Mouse (Mus musculus) intestine, embryonic 15.5 days (tissue): Measurements from ENCODE around the gene Gm21964. TPM values are rescaled to one million over a fixed set of nuclear protein-coding genes. Genes with fewer than 3 reads are reported as not detected.

Experiments
- ATAC-seq: fragments of 200-750 bp; cut with Nextera tagmentation; 2 replicates; pipeline ENCODE4 v1.8.0; 2017; ENCODE audit warnings: moderate TSS enrichment, moderate library complexity
- H3K27ac ChIP-seq: fragments of 300-500 bp; sonication (generic); 2 replicates; pipeline ENCODE4 v1.5.1; 2015; ENCODE audit warnings: mild to moderate bottlenecking, inconsistent platforms
- H3K27me3 ChIP-seq: fragments of 300-500 bp; sonication (generic); replicated peaks from 2 replicates; pipeline ENCODE4 v1.6.1; 2015; ENCODE audit warnings: inconsistent platforms
- H3K36me3 ChIP-seq: fragments of 300-500 bp; sonication (generic); 2 replicates; pipeline ENCODE4 v1.6.1; 2015; ENCODE audit warnings: inconsistent platforms
- H3K4me1 ChIP-seq: fragments of 300-500 bp; sonication (generic); replicated peaks from 2 replicates; pipeline ENCODE4 v1.6.1; 2015; ENCODE audit warnings: inconsistent platforms
- H3K4me2 ChIP-seq: fragments of 300-500 bp; sonication (generic); replicated peaks from 2 replicates; pipeline ENCODE4 v1.6.1; 2015; ENCODE audit warnings: mild to moderate bottlenecking, inconsistent platforms
- H3K4me3 ChIP-seq: fragments of 300-500 bp; sonication (generic); replicated peaks from 2 replicates; pipeline ENCODE4 v1.5.1; 2015; ENCODE audit warnings: inconsistent platforms
- H3K9ac ChIP-seq: fragments of 300-500 bp; sonication (generic); 2 replicates; pipeline ENCODE4 v1.6.1; 2015; ENCODE audit warnings: inconsistent platforms
- H3K9me3 ChIP-seq: fragments of 300-500 bp; sonication (generic); 2 replicates; pipeline ENCODE4 v1.6.1; 2016; ENCODE audit warnings: inconsistent platforms
- WGBS: fragments of 180-500 bp; shearing (Covaris S2); methylation state at CpG from one replicate; pipeline ENCODE4 v1.1.7; 2015; 5-methylcytosine and 5-hydroxymethylcytosine counted together
- polyA plus RNA-seq: library from polyadenylated mRNA; unstranded; fragments of >200 nt; fragmentation: Nextera tagmentation; extraction: Ambion mirVana; gene quantifications from 2 replicates; pipeline ENCODE4 v1.2.1, GENCODE M21; 2015

The Gm21964 gene
- not detected in 2 replicates for polyA plus RNA-seq

DNA sequence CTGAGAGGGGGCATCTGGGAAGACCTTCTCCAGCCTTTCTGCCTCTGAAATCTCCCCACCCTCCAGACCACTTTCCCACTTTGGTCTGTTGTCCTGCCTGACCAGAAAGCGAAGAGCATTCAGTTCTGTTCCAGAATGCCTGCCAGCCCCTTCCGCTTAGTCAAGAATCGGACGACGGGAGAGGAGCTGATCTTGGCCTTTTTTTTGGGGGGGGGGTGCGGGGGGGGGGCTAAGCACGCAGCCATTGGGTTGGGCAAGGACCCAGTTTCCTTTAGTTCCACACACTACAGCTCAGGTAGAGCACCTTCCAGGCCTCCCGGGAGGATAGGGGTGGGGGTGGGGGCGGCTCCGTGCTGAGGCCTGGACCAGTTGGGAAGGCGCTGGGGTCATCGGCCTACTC is at the start of gene Gm21964:
Gene Gm21964 (plus strand): TSS at position 301 of the 400 bp plus-strand sequence.
- no peak within 1 kb of the TSS for H3K4me2 ChIP-seq
- no peaks in the 10 kb centered on the region for H3K36me3 ChIP-seq
- H3K27ac ChIP-seq: no peak within 1 kb of the TSS
- no peak for ATAC-seq
- no peaks in the 10 kb centered on the region for H3K9me3 ChIP-seq
- H3K4me1 ChIP-seq: no peaks in the 10 kb centered on the region
- WGBS: 82% methylated on average over 12 of the region's 12 CpGs
- H3K9ac ChIP-seq: no peak within 1 kb of the TSS
- H3K27me3 ChIP-seq: no peaks in the 10 kb centered on the region
- H3K4me3 ChIP-seq: no peak within 1 kb of the TSS

DNA sequence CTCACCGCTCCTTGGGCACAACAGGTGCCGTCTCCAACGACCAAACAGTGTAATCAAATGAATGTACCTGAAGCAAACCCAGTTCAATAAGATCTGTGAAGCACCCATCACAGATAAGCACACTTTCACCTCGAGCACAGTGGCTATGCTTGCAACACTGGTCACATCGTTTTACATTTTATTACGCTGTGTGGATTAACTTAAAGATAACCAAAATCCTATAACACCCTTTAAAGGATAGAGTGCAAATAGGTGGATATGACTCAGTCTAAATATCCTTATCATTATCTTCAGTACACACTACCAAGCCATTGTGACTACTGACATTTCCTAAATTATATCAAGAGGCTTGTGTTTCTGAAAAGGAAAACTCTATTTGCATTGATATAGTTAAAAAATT is 49.8 kb upstream of the Gm21964 start:
- H3K4me2 ChIP-seq: no peak overlapping the region
- WGBS: 54% methylated on average over 6 of the region's 6 CpGs
- H3K4me3 ChIP-seq: no peak overlapping the region
- no peak overlapping the region for H3K27ac ChIP-seq
- ATAC-seq: peak; percentile 43; the same call in 1 of the 2 replicates
- H3K9ac ChIP-seq: no peak overlapping the region
- no peaks in the 10 kb centered on the region for H3K36me3 ChIP-seq
- H3K4me1 ChIP-seq: no peaks in the 10 kb centered on the region
- H3K9me3 ChIP-seq: no peaks in the 10 kb centered on the region
- peaks cover 10% of the 10 kb centered on the region for H3K27me3 ChIP-seq

DNA sequence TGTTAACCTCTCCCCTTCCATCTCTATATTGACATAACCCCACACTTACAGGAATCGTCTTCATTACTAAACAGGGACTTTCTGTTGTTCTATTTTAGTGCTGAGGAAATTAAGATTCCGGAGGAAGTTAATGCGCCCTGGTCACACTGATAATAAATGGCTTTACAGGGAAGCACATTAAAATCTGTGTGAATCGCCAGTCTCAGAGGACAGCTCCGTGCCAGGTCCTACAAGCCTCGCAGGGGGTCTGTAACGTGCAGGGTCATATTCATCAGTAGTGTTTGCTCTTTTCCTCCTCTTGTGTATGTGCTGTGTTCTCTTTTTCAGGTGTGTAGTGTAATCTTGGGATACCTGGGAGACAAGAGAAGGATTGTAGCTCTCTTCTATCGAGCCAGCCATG is 42.8 kb upstream of the Gm21964 start:
- WGBS: 76% methylated on average over 8 of the region's 8 CpGs
- Histone ChIP-seq H3K9ac (no peak overlapping the region), H3K4me2 (no peak overlapping the region), H3K9me3 (no peaks in the 10 kb centered on the region), H3K27ac (no peak overlapping the region), H3K4me1 (no peaks in the 10 kb centered on the region), H3K36me3 (no peaks in the 10 kb centered on the region), H3K4me3 (no peak overlapping the region), H3K27me3 (peaks cover 12% of the 10 kb centered on the region; the same call in 1 of the 2 replicates)
- ATAC-seq: no peak

DNA sequence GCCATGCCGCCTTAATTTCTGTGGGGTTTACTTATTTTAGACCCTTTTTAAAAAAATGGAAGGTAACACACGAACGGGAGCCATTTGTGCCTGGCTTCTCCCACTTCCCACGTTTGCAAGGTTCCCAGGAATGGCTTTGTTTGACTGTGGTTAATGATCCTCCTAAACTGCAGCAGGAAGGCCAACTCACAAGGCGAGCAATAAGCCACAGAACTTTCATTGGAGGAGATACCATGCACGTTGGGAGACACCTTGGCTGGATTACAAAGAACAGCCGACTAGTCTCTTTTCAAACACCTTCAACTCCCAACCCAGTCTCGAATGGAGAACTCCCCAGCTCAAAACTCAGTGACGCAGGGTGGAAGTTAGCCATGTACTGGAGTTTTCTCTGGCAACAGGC is 36.8 kb upstream of the Gm21964 start:
- ATAC-seq: no peak
- Histone ChIP-seq H3K36me3 (no peaks in the 10 kb centered on the region), H3K4me1 (no peaks in the 10 kb centered on the region), H3K27me3 (no peaks in the 10 kb centered on the region), H3K9me3 (no peaks in the 10 kb centered on the region), H3K27ac (no peak overlapping the region), H3K4me2 (no peak overlapping the region), H3K9ac (no peak overlapping the region), H3K4me3 (no peak overlapping the region)
- 51% methylated on average over 9 of the region's 9 CpGs for WGBS

DNA sequence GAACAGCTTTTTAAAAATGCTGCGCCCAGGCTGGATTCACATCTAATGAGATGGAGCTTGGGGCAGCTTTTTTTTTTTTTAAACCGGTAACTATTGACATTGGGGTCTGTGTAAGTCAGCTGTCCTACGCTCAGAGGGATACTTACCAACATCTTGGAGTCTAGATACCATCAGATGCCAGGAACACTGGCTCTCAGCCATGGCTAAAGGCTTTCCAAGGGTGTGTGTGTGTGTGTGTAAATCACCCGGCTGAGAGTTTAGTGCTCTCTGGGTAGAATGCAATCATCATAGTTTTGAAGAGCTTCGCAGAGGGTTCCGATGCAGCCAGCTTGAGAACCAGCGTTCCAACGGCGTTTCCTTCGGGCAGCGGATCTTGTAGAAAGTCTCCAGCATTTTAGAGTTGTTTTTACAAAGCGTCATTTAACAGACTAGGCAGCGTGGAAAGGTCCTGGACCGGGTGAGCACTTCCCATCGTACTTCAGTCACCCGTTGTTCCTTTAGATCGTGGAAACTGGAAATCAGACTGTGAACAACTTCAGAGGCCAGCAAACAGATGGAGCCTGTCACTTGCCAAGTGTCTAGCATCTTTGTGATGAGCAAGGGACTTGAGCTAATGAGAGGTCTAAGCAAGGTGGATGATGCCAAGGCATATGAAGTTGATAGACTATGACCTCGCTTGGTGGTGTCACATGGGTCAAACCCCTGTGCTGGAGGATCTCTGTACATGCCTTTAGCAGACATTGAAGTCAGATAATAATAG is 36.2 kb upstream of the Gm21964 start:
- Histone ChIP-seq H3K9me3 (no peaks in the 10 kb centered on the region), H3K4me3 (no peak overlapping the region), H3K9ac (no peak overlapping the region), H3K36me3 (no peaks in the 10 kb centered on the region), H3K4me1 (no peaks in the 10 kb centered on the region), H3K27me3 (no peaks in the 10 kb centered on the region), H3K27ac (no peak overlapping the region), H3K4me2 (no peak overlapping the region)
- no peak for ATAC-seq
- WGBS: 90% methylated on average over 18 of the region's 18 CpGs

DNA sequence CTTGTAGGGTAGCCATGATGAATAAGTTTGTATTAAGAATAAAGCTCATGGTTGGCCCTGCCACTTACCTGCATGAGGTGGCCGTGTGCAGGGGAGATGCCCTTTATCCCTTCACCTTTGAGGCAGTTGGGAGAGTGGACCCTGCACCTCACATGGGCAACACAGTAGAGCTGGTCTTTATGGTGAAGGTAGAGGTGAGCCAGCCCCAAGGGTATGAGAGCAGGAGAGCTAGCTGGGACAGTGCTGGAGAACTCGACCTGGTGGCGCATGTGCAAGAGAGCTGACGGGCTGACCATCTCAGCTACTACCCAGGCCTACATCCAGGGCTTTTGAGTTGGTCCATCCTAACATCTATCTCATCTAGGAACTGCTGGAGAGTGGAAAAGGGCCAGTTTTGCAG is 35.3 kb upstream of the Gm21964 start:
- ATAC-seq: no peak
- H3K27ac ChIP-seq: no peak overlapping the region
- no peaks in the 10 kb centered on the region for H3K4me1 ChIP-seq
- no peak overlapping the region for H3K4me3 ChIP-seq
- H3K27me3 ChIP-seq: no peaks in the 10 kb centered on the region
- H3K9ac ChIP-seq: no peak overlapping the region
- H3K36me3 ChIP-seq: no peaks in the 10 kb centered on the region
- H3K9me3 ChIP-seq: no peaks in the 10 kb centered on the region
- no peak overlapping the region for H3K4me2 ChIP-seq
- WGBS: 87% methylated on average over 4 of the region's 4 CpGs

DNA sequence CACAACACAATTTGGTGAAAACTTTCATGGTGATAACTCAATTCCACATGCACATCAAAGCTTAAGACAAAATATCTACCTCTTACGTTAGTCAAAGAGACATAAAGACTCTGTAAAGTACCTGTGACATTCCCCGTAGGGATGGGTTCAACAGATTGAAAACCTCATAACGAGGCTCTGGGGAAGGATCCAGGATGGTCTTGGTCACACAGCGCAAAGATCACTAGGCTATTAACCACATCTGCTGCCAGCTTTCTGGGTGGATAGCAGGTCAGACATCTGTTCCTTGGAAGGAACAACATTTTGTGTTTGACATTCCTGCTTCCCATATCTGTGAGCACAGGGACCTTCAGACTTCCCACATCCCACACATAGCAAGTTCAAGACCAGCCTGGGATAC is 31.3 kb upstream of the Gm21964 start:
- Histone ChIP-seq H3K4me2 (no peak overlapping the region), H3K27me3 (no peaks in the 10 kb centered on the region), H3K4me3 (no peak overlapping the region), H3K9me3 (no peaks in the 10 kb centered on the region), H3K27ac (no peak overlapping the region), H3K9ac (no peak overlapping the region), H3K4me1 (no peaks in the 10 kb centered on the region), H3K36me3 (no peaks in the 10 kb centered on the region)
- ATAC-seq: no peak
- 88% methylated on average over 4 of the region's 4 CpGs for WGBS

DNA sequence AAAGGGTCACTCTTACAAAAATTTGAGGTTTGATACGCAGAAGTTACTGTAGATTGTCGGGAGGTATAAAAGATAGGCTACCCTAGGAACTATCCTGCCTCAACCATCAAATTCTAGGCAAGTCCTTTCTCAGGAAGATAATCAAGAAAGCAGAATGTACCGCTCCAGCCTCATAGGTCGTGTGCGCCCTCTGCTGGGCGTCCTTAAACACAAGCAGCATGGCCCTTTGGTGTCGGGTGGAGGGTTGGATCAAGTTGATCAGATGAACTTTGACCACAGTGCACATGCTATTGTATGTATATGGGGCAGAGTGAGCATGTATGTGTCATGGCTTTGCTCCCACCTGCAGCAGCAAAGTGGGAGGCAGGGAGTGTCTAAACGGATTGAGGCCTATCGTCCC is 29.4 kb upstream of the Gm21964 start:
- Histone ChIP-seq H3K27ac (no peak overlapping the region), H3K9me3 (no peaks in the 10 kb centered on the region), H3K27me3 (no peaks in the 10 kb centered on the region), H3K9ac (no peak overlapping the region), H3K36me3 (no peaks in the 10 kb centered on the region), H3K4me3 (no peak overlapping the region), H3K4me1 (no peaks in the 10 kb centered on the region), H3K4me2 (no peak overlapping the region)
- 16% methylated on average over 9 of the region's 9 CpGs for WGBS
- peak; percentile 77 for ATAC-seq

DNA sequence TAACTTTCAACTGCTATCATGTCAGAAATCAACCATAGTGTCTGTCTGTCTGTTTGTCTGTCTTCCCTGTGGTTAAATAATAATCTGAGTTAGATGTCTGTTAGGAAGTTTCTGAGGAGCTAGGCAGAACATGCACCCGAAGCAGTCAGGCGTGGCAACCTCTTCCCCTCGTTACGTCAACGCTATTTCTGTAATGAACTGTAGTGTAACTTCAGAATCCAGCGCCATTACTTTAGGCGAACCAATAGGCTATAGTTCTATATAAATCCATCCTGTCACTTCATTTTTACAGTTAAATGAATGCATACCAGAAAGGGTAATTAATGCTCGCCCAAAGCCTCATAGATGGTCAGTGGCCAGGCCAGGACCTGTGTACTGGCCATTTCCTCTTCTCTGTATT is 26.5 kb upstream of the Gm21964 start:
- no peak for ATAC-seq
- 82% methylated on average over 8 of the region's 8 CpGs for WGBS
- H3K9ac ChIP-seq: no peak overlapping the region
- H3K36me3 ChIP-seq: no peaks in the 10 kb centered on the region
- H3K4me3 ChIP-seq: no peak overlapping the region
- no peak overlapping the region for H3K27ac ChIP-seq
- H3K4me2 ChIP-seq: no peak overlapping the region
- H3K9me3 ChIP-seq: no peaks in the 10 kb centered on the region
- H3K27me3 ChIP-seq: 0 out of 2 replicates have a peak, but pooled peaks cover 2% of the 10 kb centered on the region
- no peaks in the 10 kb centered on the region for H3K4me1 ChIP-seq

DNA sequence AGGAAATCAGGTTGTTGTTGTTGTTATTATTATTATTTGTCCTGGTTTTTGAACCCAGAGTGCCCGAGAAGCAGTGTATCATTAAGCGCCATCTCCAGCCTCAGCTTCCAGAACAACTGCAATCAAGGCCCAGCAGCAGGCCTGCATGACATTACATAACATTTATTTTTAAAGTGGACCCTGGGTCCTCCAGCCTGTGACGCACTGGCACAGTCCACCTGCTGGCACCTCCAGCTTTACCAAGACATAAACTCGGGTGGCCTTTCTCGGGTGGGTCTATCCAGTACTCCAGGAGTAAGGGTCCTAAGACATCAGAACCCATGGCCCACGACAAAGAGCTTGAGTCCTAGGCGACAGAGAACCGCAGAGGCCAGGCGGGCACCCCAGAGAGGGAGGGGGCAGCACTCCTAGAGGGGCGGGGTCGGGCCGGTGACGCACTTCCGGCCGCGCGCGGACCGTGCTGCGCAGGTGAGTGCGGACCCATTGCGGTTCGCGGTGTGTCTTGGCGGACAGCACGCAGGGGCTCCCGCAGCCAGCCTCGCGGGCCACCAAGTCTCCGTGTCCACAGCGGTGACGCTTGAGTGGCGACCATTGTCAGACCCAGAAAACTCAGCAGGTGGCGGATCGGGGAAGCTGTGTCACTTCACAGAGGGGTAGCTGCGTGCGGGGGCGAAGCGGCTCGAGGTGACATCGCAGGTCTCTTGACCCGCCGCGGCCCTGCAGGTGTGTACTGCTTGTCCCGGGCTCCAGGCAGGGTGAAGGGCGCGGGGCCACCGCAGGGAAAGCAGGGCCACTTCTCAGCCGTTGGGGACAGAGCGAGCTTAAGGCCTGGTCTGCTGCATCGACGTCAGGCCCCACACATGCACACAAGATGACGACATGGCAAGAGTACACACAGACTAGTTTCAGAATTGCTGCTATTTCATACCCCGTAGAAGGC is 21.5 kb upstream of the Gm21964 start, which contains the start of gene Zfp612:
Gene Zfp612 (plus strand): TSS at position 465 of the 940 bp plus-strand sequence.
- WGBS: 7% methylated on average over 54 of the region's 54 CpGs
- no peaks in the 10 kb centered on the region for H3K36me3 ChIP-seq
- peak within 1 kb of the TSS; percentile 57 for H3K4me3 ChIP-seq
- no peaks in the 10 kb centered on the region for H3K9me3 ChIP-seq
- H3K27me3 ChIP-seq: 0 out of 2 replicates have a peak, but pooled peaks cover 2% of the 10 kb centered on the region
- no peak within 1 kb of the TSS for H3K27ac ChIP-seq
- H3K9ac ChIP-seq: peak within 1 kb of the TSS; percentile 64
- H3K4me1 ChIP-seq: 0 out of 2 replicates have a peak, but pooled peaks cover 5% of the 10 kb centered on the region
- peak within 1 kb of the TSS; percentile 92 for H3K4me2 ChIP-seq
- ATAC-seq: peak; percentile 96

DNA sequence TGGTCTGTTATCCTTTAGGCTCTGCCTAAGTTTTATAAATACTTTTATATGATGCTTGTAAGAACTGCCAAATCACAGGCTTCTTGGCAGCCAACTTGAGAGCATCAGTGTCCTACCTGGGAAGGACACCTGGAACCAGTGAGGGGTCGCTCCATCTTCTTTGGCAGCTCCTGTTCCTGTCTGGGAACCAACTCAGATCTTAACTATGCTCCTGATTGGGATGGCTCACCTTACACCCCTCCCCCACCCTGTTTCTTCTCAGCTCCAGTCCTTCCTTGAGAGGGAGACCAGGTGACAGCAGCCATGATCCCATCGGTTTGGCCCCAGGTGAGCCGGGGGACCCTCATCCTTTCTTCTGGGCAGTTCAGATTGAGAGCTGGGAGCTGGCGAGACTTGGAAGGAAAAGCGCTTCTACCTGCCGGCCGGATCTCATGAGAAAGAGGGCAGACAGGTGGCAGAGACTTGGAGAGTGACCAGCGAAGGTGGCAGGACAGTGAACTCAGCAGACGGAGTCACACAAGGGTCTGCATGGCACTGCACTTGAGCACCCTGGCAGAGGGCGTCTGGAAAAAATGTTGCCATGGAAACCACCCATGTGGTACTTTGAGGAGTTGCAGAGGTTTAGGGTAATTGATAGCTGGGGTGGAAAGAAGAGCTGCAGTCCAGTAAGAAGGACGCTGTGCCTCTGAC is 18.4 kb upstream of the Gm21964 start:
- Histone ChIP-seq H3K4me2 (no peak overlapping the region), H3K4me3 (no peak overlapping the region), H3K4me1 (0 out of 2 replicates have a peak, but pooled peaks cover 5% of the 10 kb centered on the region), H3K9me3 (no peaks in the 10 kb centered on the region), H3K27me3 (0 out of 2 replicates have a peak, but pooled peaks cover 2% of the 10 kb centered on the region), H3K9ac (no peak overlapping the region), H3K27ac (no peak overlapping the region), H3K36me3 (peaks cover 6% of the 10 kb centered on the region; the same call in 1 of the 2 replicates)
- 76% methylated on average over 11 of the region's 11 CpGs for WGBS
- ATAC-seq: no peak

DNA sequence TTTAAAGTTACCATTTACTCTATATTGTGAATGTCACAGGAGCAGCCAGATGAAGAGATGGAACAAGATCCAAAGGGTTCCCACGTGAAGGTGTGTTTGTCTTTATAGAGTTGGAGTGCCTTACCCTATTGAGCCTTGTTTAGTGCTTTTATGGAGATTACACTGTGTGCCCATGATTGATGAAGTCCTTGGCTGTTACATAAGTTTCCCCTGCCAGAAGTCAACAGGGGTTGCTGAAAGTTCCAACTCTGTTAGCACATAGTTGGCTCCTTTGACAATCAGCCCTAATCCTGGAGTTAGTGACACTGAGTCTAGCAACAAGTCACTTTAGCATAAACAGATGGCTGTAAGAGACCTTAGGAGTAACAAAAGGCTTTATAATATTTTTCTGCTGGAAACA is 9.1 kb upstream of the Gm21964 start:
- Histone ChIP-seq H3K4me3 (no peak overlapping the region), H3K27me3 (no peaks in the 10 kb centered on the region; the same call in 1 of the 2 replicates), H3K4me1 (no peaks in the 10 kb centered on the region), H3K27ac (no peak overlapping the region), H3K4me2 (no peak overlapping the region), H3K9me3 (0 out of 2 replicates have a peak, but pooled peaks cover 3% of the 10 kb centered on the region), H3K9ac (no peak overlapping the region), H3K36me3 (peaks cover 19% of the 10 kb centered on the region; the same call in 1 of the 2 replicates)
- no peak for ATAC-seq
- 56% methylated on average over 1 of the region's 1 CpGs for WGBS
